Mouse (Mus musculus): ENCODE measurements around the gene Pms2. TPM values are rescaled to one million over a fixed set of nuclear protein-coding genes. Genes with fewer than 3 reads are reported as not detected.

Pms2 gene
- 1.8 and 2.9 TPM in 2 replicates for polyA plus RNA-seq (2012; rRNA removed)

DNA sequence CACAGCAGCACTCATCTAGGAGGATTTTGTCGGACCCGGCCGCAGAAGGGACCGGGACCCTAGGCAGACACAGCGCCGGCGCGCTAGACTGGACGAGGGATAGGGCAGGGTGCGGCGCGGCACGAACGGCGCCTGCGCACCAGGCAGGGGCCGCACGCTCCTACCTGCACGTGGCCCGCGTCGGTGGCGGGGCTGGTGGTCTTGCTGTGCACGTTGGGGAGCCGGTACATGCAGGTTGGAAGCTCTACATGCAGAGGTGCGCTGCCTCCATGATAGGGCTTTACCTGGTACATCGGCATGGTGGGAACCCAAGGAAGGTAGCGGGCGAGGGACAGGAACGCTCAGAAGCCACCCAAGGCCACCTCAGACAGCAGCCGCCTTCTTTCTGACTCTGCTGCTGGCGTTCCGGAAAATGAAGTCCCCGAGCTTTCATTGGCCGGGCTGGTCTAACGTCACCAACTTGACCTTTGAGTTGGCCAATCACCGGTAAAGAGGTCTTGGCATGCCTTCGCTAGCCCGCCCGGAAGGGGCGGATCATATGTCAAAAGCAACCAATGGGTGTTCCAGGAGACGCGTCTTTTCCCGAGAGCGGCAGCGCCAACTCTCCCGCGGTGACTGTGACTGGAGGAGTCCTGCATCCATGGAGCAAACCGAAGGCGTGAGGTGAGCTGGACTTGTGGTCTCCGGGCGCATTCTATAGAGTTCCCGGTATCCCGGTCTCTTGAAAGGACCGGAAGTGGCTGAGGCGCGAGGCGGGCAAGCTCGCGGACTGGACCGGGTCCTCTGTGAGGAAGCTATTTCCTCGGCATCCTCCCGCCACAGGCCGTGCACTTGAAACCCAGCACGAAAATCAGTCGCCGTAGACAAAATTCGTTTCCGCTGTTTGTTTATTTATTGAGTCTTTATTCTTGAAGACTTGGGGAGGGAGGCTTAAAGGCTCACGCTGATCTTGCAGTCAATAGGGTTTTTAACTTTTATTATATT is at the start of gene Pms2, which contains the start of gene Aimp2:
Gene Pms2, plus strand, starts transcription at position 548 of the 984 bp plus-strand sequence.
Gene Aimp2, minus strand, starts transcription at position 431 of the 984 bp plus-strand sequence.

DNA sequence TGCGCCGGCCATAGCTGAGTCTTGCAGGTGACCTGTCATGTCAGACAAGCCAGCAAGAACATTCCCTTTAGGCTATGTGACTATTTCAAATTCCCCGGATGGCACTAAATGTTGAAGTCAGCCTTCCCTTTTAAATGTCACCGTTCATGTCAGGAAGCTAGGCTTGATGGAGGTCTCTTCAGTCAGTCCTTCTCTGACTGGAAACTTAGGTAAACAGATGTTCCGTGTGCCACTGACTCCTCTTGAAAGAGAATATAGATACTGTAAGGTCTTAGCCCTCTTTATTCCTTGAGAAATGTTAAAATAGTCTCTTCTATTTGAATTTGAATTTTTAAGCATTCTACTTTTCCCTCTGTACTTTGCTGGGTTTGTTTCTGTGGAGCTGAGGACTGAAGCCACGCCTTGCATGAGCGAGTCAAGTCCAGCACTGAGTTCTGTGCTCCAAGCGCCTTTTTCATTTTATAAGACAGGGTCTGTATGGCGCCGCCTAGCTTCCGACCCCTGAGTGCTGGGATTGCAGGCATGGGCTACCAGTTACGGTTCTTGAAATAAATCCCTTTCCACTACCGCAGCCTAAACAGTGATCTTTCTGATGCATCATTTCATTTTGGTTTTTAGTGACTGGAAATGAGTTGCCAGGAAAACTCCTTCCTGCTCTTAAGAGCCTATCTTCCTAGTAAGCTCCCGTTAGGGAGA is 12.0 kb upstream of the Pms2 start, which contains the start of gene Ankrd61:
Gene Ankrd61, minus strand, starts transcription at position 51 of the 696 bp plus-strand sequence.

GRCm38 (mm10) chr5:143927875-143928274 is 18.1 kb downstream of the Pms2 start, which contains the start of gene Gm42421:
TSS of gene Gm42421 (plus strand) at chr5:143928175.

GRCm38 (mm10) chr5:143932831-143933230 is 23.1 kb downstream of the Pms2 start, which contains the start of gene Rsph10b:
TSS of gene Rsph10b (plus strand) at chr5:143933035.

Other genes starting within 250 kb of the Pms2 start
- gene Usp42, start 177.7 kb upstream of the Pms2 start, polyA plus RNA-seq (2012; rRNA removed) = 10.1 and 10.8 TPM in 2 replicates
- 16.6 and 22.9 TPM in 2 replicates for gene Eif2ak1, start 92.2 kb upstream of the Pms2 start, polyA plus RNA-seq (2012; rRNA removed)
- 0.08 and 0.10 TPM in 2 replicates for gene Ankrd61, start 12.3 kb upstream of the Pms2 start, polyA plus RNA-seq (2012; rRNA removed)
- gene Aimp2, start 117 bp upstream of the Pms2 start, polyA plus RNA-seq (2012; rRNA removed) = 45.9 and 51.8 TPM in 2 replicates
- gene Gm42421, start 18.2 kb downstream of the Pms2 start, polyA plus RNA-seq (2012; rRNA removed) = not detected in 2 replicates
- 1.4 and 2.6 TPM in 2 replicates for gene Rsph10b, start 23.1 kb downstream of the Pms2 start, polyA plus RNA-seq (2012; rRNA removed)
- 3.9 and 4.2 TPM in 2 replicates for gene Ccz1, start 104.9 kb downstream of the Pms2 start, polyA plus RNA-seq (2012; rRNA removed)
- gene Ocm, start 116.7 kb downstream of the Pms2 start, polyA plus RNA-seq (2012; rRNA removed) = not detected in 2 replicates
- 12.9 and 15.2 TPM in 2 replicates for gene Lmtk2, start 190.5 kb downstream of the Pms2 start, polyA plus RNA-seq (2012; rRNA removed)

Data from ovary, adult 2 months (tissue).